Mouse (Mus musculus) olfactory bulb, adult 2 months (tissue): ENCODE results near the gene Timp2. TPM values are rescaled to one million over a fixed set of nuclear protein-coding genes. Genes with fewer than 3 reads are reported as not detected.

Source experiments
- H3K27ac ChIP-seq: fragments of 200-500 bp; 2 replicates; pipeline ENCODE4 v1.5.1; 2012; ENCODE audit warnings: low read depth, low read length; ENCODE audit not compliant: insufficient read depth
- H3K4me1 ChIP-seq: fragments of 200-500 bp; 2 replicates; pipeline ENCODE4 v1.6.1; 2012; ENCODE audit warnings: low read length; ENCODE audit not compliant: control insufficient read depth, insufficient read depth
- H3K4me3 ChIP-seq: fragments of 200-500 bp; 2 replicates; pipeline ENCODE4 v1.5.1; 2012; ENCODE audit warnings: mild to moderate bottlenecking, low read depth, low read length, moderate library complexity; ENCODE audit not compliant: insufficient read depth
- CTCF ChIP-seq: fragments of 200-500 bp; IDR thresholded peaks from 2 replicates; pipeline ENCODE4 v1.5.1; 2012; ENCODE audit warnings: low read depth, mild to moderate bottlenecking, low read length, moderate library complexity; ENCODE audit not compliant: insufficient read depth
- POLR2A ChIP-seq: fragments of 200-500 bp; IDR thresholded peaks from 2 replicates; pipeline ENCODE4 v1.6.1; 2012; ENCODE audit warnings: mild to moderate bottlenecking, low read depth, low read length, moderate library complexity; ENCODE audit not compliant: insufficient read depth
- WGBS: fragments of 180-500 bp; shearing (Covaris S2); methylation state at CpG from one replicate; pipeline ENCODE4 v1.1.7; 2018; 5-methylcytosine and 5-hydroxymethylcytosine counted together
- polyA plus RNA-seq: library from polyadenylated mRNA; stranded (reverse); fragments of >200 nt; gene quantifications from 2 replicates; pipeline ENCODE4 v1.2.4, GENCODE M21; 2012; ENCODE audit warnings: low replicate concordance; ENCODE audit not compliant: missing spikeins, insufficient read depth, insufficient read length

The Timp2 gene
- polyA plus RNA-seq, result 247 and 441 TPM in 2 replicates

DNA sequence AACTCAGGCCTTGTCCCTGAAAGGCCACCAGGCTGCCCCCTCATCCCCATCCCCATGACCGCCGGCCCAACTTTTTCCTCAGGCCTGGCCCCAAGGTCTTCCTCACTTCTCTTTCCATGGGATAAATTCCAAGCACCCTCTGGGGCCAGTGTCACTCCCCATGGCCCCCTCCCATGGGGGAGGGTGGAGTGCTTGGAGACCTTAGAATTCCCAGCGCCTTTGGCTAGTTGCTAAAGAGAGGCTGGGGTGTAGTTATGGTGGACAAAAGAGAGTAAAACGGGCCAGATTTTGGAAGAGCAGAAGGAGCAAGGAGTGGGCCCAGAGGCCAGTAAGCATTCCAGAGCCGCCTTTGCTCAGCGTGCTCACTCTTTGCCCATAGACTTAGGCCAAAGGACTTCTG lies at the start of gene Timp2:
Gene Timp2 (minus strand): TSS at position 101 of the 400 bp plus-strand sequence.
- peak within 1 kb of the TSS; percentile 75 for H3K4me3 ChIP-seq
- 37% methylated on average over 6 of the region's 6 CpGs for WGBS
- peak within 1 kb of the TSS; percentile 58 for H3K27ac ChIP-seq
- peaks cover 28% of the 10 kb centered on the region for H3K4me1 ChIP-seq
- TF ChIP-seq CTCF (no peak), POLR2A (no peak)

- 97% methylated on average over 8 of the region's 8 CpGs for WGBS
- no peak for TF ChIP-seq POLR2A
- no peak for TF ChIP-seq CTCF
- no peak overlapping the region for H3K27ac ChIP-seq
- H3K4me1 ChIP-seq, result peaks cover 6% of the 10 kb centered on the region
- no peak overlapping the region for H3K4me3 ChIP-seq
Measured at GRCm38 (mm10) chr11:118405311-118405710, 49.8 kb upstream of the Timp2 start.

- H3K4me1 ChIP-seq, result peaks cover 6% of the 10 kb centered on the region
- WGBS, result 84% methylated on average over 6 of the region's 6 CpGs
- TF ChIP-seq POLR2A (no peak), CTCF (no peak)
Measured at GRCm38 (mm10) chr11:118403951-118404899, 48.7 kb upstream of the Timp2 start.

DNA sequence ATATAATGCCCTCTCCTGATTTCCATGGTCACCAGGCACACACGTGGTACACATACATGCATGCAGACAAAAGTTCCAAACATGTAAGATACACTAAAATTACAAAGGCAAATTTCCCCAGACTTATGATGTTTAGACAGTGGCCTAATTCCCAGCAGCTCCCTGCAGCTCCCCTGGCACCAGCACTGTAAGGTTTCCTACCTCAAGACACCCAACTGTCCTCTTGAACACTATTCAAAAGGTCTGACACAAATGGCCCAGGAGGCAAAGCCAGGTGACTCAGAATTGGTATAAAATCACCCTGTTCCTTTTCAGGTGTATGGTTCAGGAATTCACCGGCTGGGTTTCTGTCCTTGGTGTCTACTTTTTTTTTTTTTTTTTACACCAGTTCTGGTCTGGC lies 47.6 kb upstream of the Timp2 start:
- Histone ChIP-seq H3K27ac (no peak overlapping the region), H3K4me1 (peaks cover 6% of the 10 kb centered on the region), H3K4me3 (no peak overlapping the region)
- 91% methylated on average over 2 of the region's 2 CpGs for WGBS
- no peak for TF ChIP-seq POLR2A
- TF ChIP-seq CTCF, result no peak

More at GRCm38 (mm10) chr11:118403951-118404899, 48.7 kb upstream of the Timp2 start:
- Histone ChIP-seq H3K4me3 (no peak overlapping the region), H3K27ac (no peak overlapping the region)

GRCm38 (mm10) chr11:118401760-118402280 lies 46.3 kb upstream of the Timp2 start, which contains the start of gene Lgals3bp:
Lgals3bp (minus strand) TSS chr11:118402092.
- Histone ChIP-seq H3K4me3 (0 out of 2 replicates have a peak within 1 kb of the TSS, but pooled peaks have one; percentile 1), H3K27ac (peak within 1 kb of the TSS; percentile 2; the same call in 1 of the 2 replicates), H3K4me1 (peaks cover 6% of the 10 kb centered on the region)
- TF ChIP-seq CTCF, result no peak
- no peak for TF ChIP-seq POLR2A
- WGBS, result 38% methylated on average over 7 of the region's 7 CpGs

DNA sequence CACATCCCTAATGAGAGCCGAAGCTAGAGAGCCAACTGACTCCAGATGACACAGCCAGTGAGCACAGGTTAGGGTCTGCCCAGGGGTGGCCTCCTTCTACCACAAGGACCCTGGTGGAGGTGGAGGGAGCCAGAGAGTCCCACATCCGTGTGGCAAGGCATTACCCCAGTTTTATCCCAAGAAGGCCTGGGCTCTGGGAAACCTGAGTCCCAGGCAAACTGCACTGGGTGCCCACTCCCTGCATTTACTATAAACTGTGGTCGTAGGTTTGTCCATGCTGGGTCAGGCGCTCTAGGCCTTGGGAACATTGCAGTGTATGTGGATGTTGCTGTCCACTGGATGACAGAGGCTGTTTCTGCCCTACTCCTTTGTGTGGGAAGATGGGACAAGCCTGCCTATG lies 45.7 kb upstream of the Timp2 start:
- Histone ChIP-seq H3K27ac (no peak overlapping the region), H3K4me3 (no peak overlapping the region)
- 84% methylated on average over 4 of the region's 4 CpGs for WGBS

GRCm38 (mm10) chr11:118400566-118400936 lies 45.0 kb upstream of the Timp2 start:
- H3K27ac ChIP-seq, result no peak overlapping the region
- H3K4me1 ChIP-seq, result peaks cover 6% of the 10 kb centered on the region
- TF ChIP-seq CTCF (no peak), POLR2A (no peak)
- no peak overlapping the region for H3K4me3 ChIP-seq
- WGBS, result 38% methylated on average over 6 of the region's 6 CpGs

More for the DNA sequence above, 45.7 kb upstream of the Timp2 start:
- TF ChIP-seq POLR2A (no peak), CTCF (no peak)
- peaks cover 6% of the 10 kb centered on the region for H3K4me1 ChIP-seq

GRCm38 (mm10) chr11:118399891-118400565 lies 44.5 kb upstream of the Timp2 start:
- WGBS, result 79% methylated on average over 5 of the region's 5 CpGs
- H3K27ac ChIP-seq, result no peak overlapping the region
- TF ChIP-seq POLR2A (no peak), CTCF (no peak)
- no peak overlapping the region for H3K4me3 ChIP-seq
- peaks cover 6% of the 10 kb centered on the region for H3K4me1 ChIP-seq
